Mouse (Mus musculus) embryonic facial prominence, embryonic 11.5 days (tissue): ENCODE measurements around the gene Pecam1. TPM values are rescaled to one million over a fixed set of nuclear protein-coding genes. Genes with fewer than 3 reads are reported as not detected.
"Not testable (repeated sequence)": the region's sequence is repeated elsewhere in the genome, so short reads cannot be mapped to it uniquely, and the experiment has no call there.

Source experiments
- ATAC-seq: fragments of 200-750 bp; cut with Nextera tagmentation; replicated peaks from 2 replicates; pipeline ENCODE4 v1.8.0; 2017; ENCODE audit warnings: low read depth; ENCODE audit not compliant: insufficient number of reproducible peaks, low FRiP score, low TSS enrichment
- DNase-seq: peaks from one replicate; pipeline ENCODE4 v3.0.0-alpha.2; 2015; ENCODE audit warnings: low spot score
- H3K27ac ChIP-seq: fragments of 300-500 bp; sonication (generic); replicated peaks from 2 replicates; pipeline ENCODE4 v1.5.1; 2014; ENCODE audit warnings: mild to moderate bottlenecking, low read depth, low read length, control low read depth
- H3K27me3 ChIP-seq: fragments of 300-500 bp; sonication (generic); 2 replicates; pipeline ENCODE4 v1.6.1; 2014; ENCODE audit warnings: mild to moderate bottlenecking, low read length, moderate library complexity, mixed read lengths; ENCODE audit not compliant: control insufficient read depth, insufficient read depth
- H3K36me3 ChIP-seq: fragments of 300-500 bp; sonication (generic); replicated peaks from 2 replicates; pipeline ENCODE4 v1.6.1; 2014; ENCODE audit warnings: low read depth, mild to moderate bottlenecking, low read length, moderate library complexity, mixed read lengths; ENCODE audit not compliant: control insufficient read depth, insufficient read depth
- H3K4me1 ChIP-seq: fragments of 300-500 bp; sonication (generic); 2 replicates; pipeline ENCODE4 v1.6.1; 2014; ENCODE audit warnings: low read length, mixed read lengths; ENCODE audit not compliant: control insufficient read depth, insufficient read depth
- H3K4me2 ChIP-seq: fragments of 300-500 bp; sonication (generic); 2 replicates; pipeline ENCODE4 v1.6.1; 2014; ENCODE audit warnings: low read depth, mild to moderate bottlenecking, control low read depth, low read length, moderate library complexity
- H3K4me3 ChIP-seq: fragments of 300-500 bp; sonication (generic); 2 replicates; pipeline ENCODE4 v1.5.1; 2014; ENCODE audit warnings: low read depth, low read length, control low read depth
- H3K9ac ChIP-seq: fragments of 300-500 bp; sonication (generic); replicated peaks from 2 replicates; pipeline ENCODE4 v1.6.1; 2014; ENCODE audit warnings: mild to moderate bottlenecking, control low read depth, low read length
- H3K9me3 ChIP-seq: fragments of 300-500 bp; sonication (generic); replicated peaks from 2 replicates; pipeline ENCODE4 v1.6.1; 2016; ENCODE audit warnings: mild to moderate bottlenecking, low read length, inconsistent platforms, mixed read lengths; ENCODE audit not compliant: control insufficient read depth
- WGBS: fragments of 180-500 bp; shearing (Covaris S2); extraction: QIAGEN DNeasy Blood & Tissue Kit; methylation state at CpG from one replicate; pipeline ENCODE4 v1.1.7; 2014; 5-methylcytosine and 5-hydroxymethylcytosine counted together
- polyA plus RNA-seq: library from polyadenylated mRNA; unstranded; fragments of >200 nt; fragmentation: Nextera tagmentation; extraction: Ambion mirVana; gene quantifications from 2 replicates; pipeline ENCODE4 v1.2.1, GENCODE M21; 2014

Gene Pecam1
- polyA plus RNA-seq, 1 experiment from 2014 or later: 26.7 TPM

- no peak overlapping the region for H3K4me3 ChIP-seq
- H3K27ac ChIP-seq: no peak overlapping the region
- no peaks in the 10 kb centered on the region for H3K9me3 ChIP-seq
- no peak overlapping the region for H3K9ac ChIP-seq
- H3K4me2 ChIP-seq: no peak overlapping the region
- 85% methylated on average over 1 of the region's 1 CpGs for WGBS
- H3K4me1 ChIP-seq: no peaks in the 10 kb centered on the region
- DNase-seq (no peak), ATAC-seq (no peak)
- peaks cover 11% of the 10 kb centered on the region for H3K36me3 ChIP-seq
- H3K27me3 ChIP-seq: no peaks in the 10 kb centered on the region
Measured at GRCm38 (mm10) chr11:106785043-106785442, 34.6 kb upstream of the Pecam1 start.

- ATAC-seq (no peak), DNase-seq (no peak)
- no peak overlapping the region for H3K9ac ChIP-seq
- no peaks in the 10 kb centered on the region for H3K27me3 ChIP-seq
- no peak overlapping the region for H3K4me3 ChIP-seq
- H3K36me3 ChIP-seq: peaks cover 11% of the 10 kb centered on the region
- no peaks in the 10 kb centered on the region for H3K4me1 ChIP-seq
- no peak overlapping the region for H3K27ac ChIP-seq
- H3K4me2 ChIP-seq: no peak overlapping the region
- 90% methylated on average over 2 of the region's 2 CpGs for WGBS
- H3K9me3 ChIP-seq: no peaks in the 10 kb centered on the region
Measured at GRCm38 (mm10) chr11:106784476-106784875, 34.0 kb upstream of the Pecam1 start.

- H3K9ac ChIP-seq: no peak overlapping the region
- DNase-seq (no peak), ATAC-seq (no peak)
- H3K4me3 ChIP-seq: no peak overlapping the region
- H3K4me2 ChIP-seq: no peak overlapping the region
- no peaks in the 10 kb centered on the region for H3K4me1 ChIP-seq
- no peaks in the 10 kb centered on the region for H3K9me3 ChIP-seq
- H3K36me3 ChIP-seq: peaks cover 11% of the 10 kb centered on the region
- no peak overlapping the region for H3K27ac ChIP-seq
- H3K27me3 ChIP-seq: no peaks in the 10 kb centered on the region
- 83% methylated on average over 9 of the region's 9 CpGs for WGBS
Measured at GRCm38 (mm10) chr11:106782841-106783764, 32.7 kb upstream of the Pecam1 start.

GRCm38 (mm10) chr11:106782271-106782670 is 31.8 kb upstream of the Pecam1 start:
- WGBS: 89% methylated on average over 7 of the region's 7 CpGs
- not testable (repeated sequence) for H3K4me3 ChIP-seq, H3K27ac ChIP-seq, H3K27me3 ChIP-seq, DNase-seq, H3K9ac ChIP-seq, H3K9me3 ChIP-seq, ATAC-seq, H3K4me2 ChIP-seq, H3K4me1 ChIP-seq
- H3K36me3 ChIP-seq: peaks cover 11% of the 10 kb centered on the region; the same call in 1 of the 2 replicates

DNA sequence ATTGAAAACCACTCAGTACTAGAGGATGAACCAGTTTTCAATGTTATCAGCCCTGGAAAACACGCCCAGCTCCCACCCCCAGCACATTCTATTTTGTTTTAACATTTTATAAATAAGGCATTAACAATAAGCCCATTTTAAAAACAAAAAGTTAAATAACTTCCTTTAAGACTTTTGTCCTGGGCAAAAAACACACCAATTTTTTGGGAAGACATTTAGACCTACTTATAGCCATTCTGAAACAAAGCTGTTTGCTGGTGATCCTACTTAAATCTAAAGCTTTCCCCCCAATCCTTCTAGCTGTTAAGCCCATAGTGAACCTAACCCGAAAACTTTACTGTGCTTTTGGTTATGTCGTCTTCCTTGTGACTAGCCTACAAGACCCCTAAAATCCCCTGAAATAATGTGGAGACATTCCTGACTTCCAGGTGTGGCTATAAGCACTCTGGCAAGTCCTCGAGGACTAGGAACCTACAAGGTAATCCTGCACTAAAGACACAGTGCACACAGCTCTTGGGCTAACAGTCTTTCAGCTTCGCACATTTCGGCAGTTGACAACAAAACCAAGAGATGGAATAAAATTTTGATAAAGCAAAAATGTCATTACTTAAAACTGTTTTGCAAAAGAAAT is 30.3 kb upstream of the Pecam1 start:
- ATAC-seq: no peak
- no peak overlapping the region for H3K4me3 ChIP-seq
- H3K4me1 ChIP-seq: no peaks in the 10 kb centered on the region
- H3K27me3 ChIP-seq: no peaks in the 10 kb centered on the region
- H3K4me2 ChIP-seq: no peak overlapping the region
- no peak overlapping the region for H3K9ac ChIP-seq
- H3K36me3 ChIP-seq: peaks cover 10% of the 10 kb centered on the region; the same call in 1 of the 2 replicates
- 79% methylated on average over 6 of the region's 6 CpGs for WGBS
- H3K27ac ChIP-seq: no peak overlapping the region
- H3K9me3 ChIP-seq: no peaks in the 10 kb centered on the region
- DNase-seq: no peak

- H3K27me3 ChIP-seq: no peaks in the 10 kb centered on the region
- H3K4me3 ChIP-seq: no peak overlapping the region
- DNase-seq (no peak), ATAC-seq (peak; percentile 19; the same call in 1 of the 2 replicates)
- H3K27ac ChIP-seq: no peak overlapping the region
- H3K9ac ChIP-seq: no peak overlapping the region
- peaks cover 6% of the 10 kb centered on the region; the same call in 1 of the 2 replicates for H3K36me3 ChIP-seq
- H3K4me2 ChIP-seq: no peak overlapping the region
- H3K9me3 ChIP-seq: no peaks in the 10 kb centered on the region
- H3K4me1 ChIP-seq: no peaks in the 10 kb centered on the region
- WGBS: 66% methylated on average over 4 of the region's 4 CpGs
Measured at GRCm38 (mm10) chr11:106780089-106780425, 29.6 kb upstream of the Pecam1 start.

DNA sequence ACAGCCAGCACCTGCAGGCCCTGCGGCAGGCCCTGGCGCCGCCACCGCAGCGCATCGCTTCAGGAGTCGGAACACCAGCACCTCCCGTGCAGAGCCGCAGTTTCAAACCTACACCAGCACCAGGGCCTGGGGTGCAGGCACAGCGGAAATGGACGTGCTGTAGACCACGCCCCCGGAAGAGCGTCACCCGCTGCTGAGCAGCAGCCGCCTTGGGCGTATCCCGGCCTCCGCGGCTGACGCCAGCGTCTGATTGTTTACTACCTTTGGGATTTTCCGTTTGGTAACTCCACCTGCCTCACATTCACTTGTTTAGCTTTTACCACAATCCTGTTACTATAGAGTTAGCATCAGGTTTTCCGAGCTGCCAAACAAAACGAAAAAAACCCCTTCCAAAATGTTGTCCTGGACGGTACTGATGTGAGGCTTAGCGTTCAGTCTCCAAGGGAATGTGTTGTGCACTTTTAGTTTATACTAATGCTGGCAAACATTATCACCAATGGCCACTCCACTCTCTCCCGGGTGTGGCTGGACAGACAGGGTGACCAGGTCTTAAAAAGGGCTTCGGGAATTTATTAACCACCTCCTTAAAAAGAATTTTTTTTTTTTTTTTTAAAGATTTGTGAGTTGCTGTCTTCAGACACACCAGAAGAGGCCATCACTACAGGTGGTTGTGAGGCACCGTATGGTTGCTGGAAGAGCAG is 29.1 kb upstream of the Pecam1 start, which contains the start of gene Polg2:
Polg2 (minus strand) TSS at position 150 of the 701 bp plus-strand sequence.
- 2% methylated on average over 30 of the region's 30 CpGs for WGBS
- H3K27ac ChIP-seq: peak within 1 kb of the TSS; percentile 91
- peak within 1 kb of the TSS; percentile 76 for H3K4me3 ChIP-seq

More for the DNA sequence above, 29.1 kb upstream of the Pecam1 start, which contains the start of gene Polg2:
- Histone ChIP-seq H3K4me1 (no peaks in the 10 kb centered on the region), H3K36me3 (peaks cover 6% of the 10 kb centered on the region; the same call in 1 of the 2 replicates), H3K27me3 (no peaks in the 10 kb centered on the region), H3K9me3 (no peaks in the 10 kb centered on the region), H3K9ac (peak within 1 kb of the TSS; percentile 91), H3K4me2 (peak within 1 kb of the TSS; percentile 87)
- DNase-seq: peak; percentile 95
- ATAC-seq: peak; percentile 97
